Mouse (Mus musculus) lung, postnatal 25 days (tissue): ENCODE measurements around the gene Scd4.
A peak's percentile ranks its signal among the peaks of the same experiment; 100 is the strongest.
"Not testable (repeated sequence)": the region's sequence is repeated elsewhere in the genome, so short reads cannot be mapped to it uniquely, and the experiment has no call there.

Experiments used
- DNase-seq: peaks from one replicate; pipeline ENCODE4 v3.0.0; 2022; ENCODE audit warnings: low spot score

Scd4 gene

DNA sequence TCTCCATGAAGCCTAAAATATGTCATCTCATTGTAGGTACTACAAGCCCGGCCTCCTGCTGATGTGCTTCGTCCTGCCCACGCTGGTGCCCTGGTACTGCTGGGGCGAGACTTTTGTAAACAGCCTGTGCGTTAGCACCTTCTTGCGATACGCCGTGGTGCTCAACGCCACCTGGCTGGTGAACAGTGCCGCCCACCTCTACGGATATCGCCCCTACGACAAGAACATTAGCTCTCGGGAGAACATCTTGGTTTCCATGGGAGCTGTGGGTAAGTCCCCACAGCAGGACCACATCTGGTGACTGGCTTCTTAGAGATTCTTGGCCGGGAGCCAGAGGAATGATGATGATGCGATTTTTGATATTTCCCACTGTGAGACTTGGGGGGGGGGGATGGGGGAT, 31.7 kb upstream of the Scd4 start:
- DNase-seq: no peak

DNA sequence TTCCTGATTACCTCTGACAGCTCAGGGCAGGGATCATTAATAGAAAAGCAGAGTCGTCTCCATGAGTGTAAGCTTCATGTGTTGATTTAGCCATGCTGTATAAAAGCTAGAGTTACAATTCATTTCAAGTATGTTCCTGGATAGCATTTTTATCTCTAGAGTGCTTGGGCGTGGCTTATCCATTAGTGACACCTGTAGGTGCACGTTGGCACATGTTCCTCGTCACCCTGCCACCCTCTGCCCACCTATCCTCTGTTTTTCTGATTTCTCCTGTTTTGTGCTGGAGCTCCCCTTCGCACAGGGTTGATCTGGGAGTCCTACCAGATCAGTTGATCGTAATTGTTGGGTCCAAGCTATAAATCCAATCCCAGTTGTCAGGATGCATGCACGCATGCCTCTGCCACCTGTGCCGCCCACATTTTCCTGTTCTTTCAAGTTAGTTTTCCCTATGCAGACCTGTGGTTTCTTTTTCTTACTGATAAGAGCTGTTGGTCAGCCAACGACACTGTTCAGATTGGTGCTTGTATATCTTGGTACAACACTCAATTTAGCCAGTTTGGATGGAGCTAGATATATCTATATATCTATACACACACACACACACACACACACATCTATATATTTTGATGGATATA, 31.1 kb upstream of the Scd4 start:
- no peak for DNase-seq

DNA sequence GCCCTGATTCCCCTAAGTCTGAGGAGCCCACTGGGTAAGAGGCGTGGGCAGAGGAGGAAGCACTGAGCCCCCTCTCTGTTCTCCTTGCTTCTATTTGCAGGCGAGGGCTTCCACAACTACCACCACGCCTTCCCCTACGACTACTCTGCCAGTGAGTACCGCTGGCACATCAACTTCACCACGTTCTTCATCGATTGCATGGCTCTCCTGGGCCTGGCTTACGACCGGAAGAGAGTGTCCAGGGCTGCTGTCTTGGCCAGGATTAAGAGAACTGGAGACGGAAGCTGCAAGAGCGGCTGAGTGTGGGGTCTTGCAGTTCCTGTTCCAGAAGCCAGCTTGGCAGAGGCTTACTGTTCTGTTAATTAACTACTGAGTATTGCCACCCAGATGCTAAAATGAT, 30.0 kb upstream of the Scd4 start:
- DNase-seq: no peak

DNA sequence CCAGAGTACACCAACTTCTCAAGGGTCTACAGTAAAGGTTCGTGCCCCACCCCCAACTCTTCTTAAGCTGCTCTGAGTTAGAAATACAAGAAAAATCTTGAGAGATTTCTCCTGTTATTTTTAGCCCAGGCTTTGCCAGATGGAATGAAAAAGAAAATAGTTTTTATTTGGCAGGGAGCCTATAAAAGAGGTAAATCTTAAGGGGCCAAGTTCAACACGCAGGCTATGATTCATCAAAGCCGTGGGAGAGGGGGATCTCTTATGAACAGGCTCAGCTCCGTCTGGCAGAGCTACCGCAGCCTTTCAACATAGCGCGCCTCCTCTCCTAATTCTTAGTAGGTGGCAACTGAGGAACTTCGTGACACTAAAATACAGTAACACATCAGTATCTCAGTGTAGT, 29.4 kb upstream of the Scd4 start:
- no peak for DNase-seq

DNA sequence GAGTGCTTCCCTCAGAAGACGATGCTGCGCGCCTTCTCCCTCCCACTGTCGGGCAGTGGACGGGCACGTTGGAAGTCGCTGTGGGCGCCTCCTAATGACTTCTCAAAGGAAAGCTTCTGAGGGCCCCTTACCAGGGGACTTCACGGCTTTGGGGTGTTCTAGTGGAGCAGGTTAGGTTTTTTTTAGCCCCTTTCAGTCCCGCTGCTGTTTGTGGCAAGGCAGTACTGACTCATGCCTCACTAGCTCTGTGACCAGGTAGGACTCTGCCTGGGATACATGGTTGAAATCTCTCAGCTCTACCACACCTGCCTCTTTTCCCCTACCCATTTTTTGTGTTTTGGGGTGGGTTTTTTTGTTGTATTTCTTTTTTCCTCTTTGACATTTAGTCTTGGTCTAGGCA, 28.5 kb upstream of the Scd4 start:
- DNase-seq: no peak

DNA sequence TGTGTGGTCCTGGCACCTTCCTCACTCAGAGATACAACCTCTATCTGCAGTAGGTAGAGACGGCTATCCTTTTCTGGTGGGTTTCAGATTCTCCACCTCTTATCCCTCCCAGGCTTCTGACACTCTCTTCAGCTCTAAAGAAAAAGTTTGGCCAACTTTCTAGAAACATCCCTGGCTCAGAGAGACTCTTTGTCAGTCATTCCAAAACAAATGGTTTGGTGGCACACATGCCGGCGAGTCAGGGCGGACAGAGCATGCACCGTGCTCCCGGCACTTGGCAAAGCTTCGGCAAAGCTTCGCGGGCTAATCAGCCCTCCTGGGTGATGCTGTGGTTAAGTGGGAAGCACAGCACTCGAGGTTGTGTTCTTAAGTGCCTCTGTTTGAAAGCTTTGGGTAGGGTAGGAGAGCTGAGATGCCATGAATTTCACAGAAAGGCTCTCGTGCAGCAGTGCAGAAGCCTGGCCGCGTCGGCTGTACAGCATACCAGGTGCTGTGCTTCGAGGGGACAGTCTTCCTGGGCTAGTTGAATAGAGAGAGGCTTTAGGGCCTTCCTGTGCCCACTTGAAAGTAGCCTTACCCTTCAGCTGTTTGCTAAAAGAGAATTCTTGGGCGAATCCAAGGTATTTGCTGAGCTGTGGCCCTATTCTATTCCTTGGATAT, 27.9 kb upstream of the Scd4 start:
- DNase-seq: no peak

DNA sequence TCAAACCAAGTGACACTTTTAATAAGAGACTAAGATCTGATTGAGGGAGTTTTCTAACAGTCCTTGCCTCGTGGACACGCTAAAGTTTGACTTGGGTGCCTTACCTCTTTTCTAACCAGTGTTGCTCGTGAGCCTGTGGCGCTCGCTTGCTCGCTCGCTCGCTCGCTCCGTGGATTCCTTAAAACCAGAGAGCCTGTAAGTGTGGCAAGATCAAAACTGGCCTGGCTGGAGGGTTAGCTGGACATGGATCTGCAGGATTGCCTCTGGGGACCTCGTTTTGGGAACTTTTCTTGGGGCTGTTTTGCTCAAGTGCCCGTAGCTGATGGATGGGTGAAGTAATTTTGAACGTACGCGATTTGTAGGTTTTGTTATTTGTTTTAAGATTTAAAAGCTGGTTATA, 27.2 kb upstream of the Scd4 start:
- no peak for DNase-seq

DNA sequence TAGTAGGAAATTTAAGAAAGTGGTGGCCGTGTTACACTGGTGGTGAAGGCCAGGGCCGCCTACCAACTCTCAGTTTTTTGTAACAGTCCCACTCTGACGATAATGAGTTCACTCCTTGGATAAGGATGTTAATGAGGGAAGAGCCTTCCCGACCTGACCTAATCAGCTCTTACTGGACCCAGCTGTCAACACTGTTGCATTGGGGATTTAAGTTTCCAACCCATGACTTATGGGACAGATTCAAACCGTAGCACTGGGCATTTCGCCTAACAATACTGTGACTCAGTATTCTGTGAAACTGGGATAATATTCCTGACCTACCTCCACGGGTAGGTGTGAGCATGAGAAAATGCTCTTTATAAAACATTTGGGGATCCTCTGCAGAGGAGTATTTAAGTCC, 26.7 kb upstream of the Scd4 start:
- no peak for DNase-seq

DNA sequence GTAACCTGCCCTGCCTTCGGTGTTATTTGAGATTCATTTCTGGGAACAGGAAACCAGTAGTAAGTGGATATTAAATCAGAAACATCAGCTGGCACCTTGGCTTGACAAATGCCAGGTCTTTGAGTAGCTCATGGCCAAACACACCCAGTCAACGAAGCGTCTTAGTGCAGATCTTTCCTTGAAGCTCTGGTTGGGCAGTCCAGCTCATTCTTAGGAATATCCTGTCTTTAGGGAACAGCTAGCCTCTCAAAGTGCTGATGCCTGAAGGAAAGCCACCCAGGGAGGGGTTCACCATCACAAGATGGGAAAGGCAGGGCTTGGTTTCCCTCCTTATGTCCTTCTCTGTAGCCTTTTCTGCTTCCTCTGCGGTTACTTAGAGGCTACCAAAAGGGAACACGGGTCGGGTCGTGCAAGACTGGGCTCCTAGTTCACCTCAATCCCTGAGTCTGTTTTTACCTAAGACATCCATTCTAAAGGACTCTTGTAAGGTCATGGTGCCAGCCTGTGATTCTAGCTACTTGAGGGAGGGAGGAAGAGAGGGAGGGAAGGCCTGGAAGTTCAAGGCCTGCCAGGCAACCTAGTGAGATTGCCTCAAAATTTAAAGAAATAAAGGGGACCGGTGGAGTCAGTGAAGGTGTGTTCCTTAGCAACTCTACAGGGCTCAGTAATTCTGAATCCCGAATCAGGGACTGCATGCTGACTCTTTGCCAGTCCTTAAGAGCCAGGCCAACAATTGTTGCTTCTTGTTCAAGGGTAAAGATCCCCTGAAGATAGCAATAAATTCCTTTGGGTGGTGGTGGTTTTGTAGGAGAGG, 25.6 kb upstream of the Scd4 start:
- no peak for DNase-seq

DNA sequence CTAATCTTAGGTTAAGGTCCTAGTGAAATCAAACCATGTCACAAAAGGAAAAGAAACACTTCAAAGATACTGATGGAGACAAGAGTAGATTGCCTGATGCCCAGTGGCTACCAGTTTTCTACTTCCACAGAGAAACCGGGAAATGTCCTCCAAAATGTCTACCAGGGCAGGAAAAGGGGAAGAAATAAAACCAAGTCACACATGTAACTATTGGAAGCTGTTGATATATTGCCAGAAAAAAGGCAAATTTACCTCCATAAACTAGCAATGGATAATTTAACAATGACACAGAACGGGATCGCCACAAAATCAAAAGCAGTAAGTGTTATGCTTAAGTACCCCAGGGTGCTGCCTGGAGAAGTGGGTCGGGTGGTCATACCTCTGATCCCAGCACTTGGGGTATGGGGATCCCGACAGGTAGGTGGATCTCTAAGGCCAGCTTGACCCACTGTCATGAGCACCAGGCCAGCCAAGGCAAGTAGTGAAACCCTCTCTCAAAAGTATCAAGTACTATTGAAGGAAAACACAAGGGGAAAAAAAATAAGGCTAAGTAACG, 24.9 kb upstream of the Scd4 start:
- DNase-seq: no peak

DNA sequence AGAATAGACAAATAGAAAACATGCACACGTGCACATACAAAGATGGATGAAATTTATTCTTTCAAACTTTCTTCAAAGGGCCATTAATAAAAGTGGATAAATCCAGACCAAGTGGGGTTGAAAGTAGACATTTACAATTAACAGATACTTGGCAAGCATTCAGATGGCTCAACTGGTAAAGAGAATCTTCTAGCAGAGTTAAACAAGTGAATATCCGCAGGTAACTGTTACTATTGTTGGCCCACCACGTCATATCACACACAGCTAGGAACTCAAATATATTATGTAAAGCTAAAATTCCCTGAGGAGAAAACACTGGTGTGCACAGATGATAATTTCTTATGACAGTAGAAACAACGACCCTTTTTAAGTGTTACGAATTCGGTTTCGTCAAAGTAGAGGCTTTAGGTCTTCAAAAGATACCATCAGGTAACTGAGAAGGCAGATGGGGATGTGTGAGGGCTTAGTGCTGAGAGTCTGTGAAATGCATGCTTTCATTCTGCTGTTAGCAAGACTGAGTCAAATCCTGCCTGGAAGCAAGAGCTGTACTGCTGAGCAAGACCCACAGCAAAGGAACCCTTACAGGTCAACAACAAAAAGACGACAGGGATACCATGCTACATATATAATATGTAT, 24.2 kb upstream of the Scd4 start:
- DNase-seq: no peak

DNA sequence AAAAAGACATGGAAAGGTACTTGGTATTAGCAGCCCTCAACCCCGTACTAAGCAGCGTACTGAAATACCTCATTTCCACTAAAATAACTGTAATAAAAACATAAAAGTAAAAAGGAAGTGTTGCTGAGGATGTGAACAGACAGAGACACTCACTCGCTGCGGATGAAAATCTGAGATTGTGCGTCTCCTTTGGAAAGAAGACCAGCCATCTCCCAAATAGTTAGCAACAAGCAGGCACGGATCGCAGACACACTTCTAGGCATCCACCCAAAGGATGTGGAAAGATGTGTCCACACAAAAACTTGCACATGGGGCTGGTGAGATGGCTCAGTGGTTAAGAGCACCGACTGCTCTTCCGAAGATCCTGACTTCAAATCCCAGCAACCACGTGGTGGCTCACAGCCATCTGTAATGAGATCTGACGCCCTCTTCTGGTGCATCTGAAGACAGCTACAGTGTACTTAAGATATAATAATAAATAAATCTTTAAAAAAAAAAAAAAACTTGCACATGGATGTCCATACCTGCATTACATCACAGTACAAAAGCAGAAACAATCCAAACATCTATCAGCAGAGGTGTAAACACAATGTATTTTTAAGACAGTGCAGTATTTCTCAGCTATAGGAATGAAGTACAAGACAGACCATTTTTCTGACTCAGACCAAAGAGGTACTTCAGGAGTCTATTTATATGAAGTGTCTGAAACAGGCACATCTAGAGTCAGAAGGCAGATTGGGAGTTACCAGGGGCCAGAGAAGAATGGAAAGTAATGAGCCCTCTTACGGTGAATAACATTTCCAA, 23.3 kb upstream of the Scd4 start:
- DNase-seq: no peak

DNA sequence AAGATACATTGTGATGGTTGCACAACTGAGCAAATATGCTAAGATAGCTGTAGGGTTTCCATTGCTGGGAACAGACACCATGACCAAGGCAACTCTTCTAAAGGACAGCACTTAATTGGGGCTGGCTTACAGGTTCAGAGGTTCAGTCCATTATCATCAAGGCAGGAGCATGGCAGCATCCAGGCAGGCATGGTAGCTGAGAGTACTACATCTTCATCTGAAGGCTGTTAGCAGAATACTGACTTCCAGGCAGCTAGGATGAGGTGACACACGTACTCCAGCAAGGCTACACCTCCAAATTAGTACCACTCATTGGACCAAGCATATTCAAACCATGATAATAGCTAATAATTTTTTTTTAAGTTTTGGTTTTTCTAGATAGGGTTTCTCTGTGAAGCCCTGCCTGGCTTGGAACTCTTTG, 22.7 kb upstream of the Scd4 start:
- DNase-seq: not testable (repeated sequence)

DNA sequence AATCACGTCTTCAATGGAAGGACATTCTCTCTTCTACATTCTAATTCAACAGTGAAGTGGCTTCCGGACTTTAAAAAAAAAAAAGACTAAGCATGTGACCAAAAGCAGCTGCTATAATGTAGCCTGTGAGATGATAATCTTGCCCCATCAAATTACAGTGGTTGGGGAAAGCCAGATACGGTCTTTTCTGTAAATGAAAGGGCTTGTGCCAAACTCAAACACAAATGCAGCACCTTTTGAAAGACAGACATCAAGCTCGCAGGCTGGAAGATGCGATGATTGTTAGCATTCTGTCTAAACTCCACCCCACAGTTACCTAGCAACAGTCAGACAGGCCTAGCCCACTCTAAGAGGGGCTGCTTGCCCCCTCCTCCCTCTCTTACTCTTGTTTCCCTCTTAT, 22.1 kb upstream of the Scd4 start:
- DNase-seq: no peak

DNA sequence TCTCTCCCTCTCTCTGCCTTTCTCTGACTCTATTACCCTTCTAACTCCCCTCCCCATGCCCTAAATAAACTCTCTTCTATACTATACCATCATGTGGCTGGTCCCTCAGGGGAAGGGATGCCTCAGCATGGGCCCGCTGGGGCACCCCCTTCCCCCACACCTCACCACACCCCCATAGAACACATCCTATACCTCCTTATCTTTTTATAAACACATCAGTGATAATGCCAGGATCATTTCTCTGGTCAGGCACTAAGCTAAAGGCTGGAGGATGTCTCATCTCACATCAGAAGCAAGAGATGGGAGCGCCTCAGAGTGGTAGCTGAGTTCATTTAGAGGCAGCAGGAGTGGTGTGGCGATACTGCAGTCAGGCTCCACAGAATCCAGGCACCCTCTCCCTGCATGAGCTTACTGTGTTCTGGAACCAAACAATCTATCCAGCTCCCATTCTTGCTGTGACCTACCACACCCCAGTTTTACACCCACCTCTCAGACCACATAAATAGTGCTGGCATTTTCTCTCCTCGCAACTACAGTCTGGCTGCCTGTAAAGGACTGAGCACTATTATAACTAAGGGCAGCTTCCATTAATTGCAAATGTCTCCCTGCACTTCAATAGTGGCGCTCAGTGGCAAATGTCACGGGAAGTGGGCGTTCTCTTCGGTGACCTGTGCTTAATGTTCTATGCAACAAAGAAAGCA, 21.4 kb upstream of the Scd4 start:
- DNase-seq: no peak

DNA sequence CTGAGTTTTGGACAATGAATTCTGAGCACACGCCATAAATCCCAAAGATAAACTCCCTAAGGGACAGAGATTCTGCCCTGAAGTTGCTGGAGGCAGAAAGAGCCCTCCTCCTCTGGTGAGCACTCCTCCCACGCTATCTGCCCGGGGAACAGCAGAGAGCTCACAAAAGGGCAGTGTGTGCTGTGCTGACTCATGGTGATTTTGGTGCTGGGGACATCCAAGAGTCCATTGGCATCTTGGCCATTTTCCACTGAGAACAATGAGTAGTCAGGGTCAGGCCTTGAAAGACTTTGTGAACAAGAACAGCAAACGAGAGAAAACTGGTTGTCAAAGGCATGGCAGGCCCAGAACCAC, 20.9 kb upstream of the Scd4 start:
- no peak for DNase-seq

DNA sequence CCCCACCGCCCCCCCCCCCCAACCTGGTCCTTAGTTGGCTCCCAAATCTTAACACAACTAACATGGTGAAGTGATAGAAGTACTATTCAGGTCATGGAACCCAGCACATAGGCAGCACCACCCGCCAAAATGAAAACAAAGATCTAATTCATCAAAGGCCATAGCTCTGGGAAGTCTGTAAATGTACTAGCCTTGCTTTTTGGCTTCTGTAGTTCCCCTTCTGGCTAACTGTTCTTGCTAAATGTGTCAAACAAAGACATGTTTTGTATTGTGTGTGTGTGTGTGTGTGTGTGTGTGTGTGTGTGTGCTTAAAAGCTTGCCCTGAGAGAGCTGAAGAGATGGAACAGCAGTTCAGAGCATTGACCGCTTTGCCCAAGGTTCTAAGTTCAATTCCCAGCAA, 19.8 kb upstream of the Scd4 start:
- no peak for DNase-seq

DNA sequence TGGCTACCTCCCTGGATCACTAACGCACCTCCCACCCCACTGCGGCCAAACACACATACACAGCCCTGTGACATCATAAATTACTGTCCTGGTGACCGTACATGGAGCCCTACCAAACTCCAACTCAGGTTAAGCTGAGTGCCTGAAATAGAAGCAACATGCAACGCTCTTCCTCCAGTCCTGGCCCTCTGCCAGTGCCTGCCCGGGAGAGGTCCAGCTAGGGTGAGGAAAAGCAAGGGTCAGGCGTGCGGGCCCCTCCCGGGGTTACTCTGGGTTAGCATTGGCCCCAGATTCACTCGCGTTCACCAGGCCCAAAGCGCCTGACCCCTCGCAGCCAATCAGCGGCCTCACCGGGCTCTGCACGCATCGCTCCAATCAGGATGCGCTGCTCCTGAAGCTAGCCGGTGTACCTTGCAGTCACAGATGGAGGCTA, 18.5 kb upstream of the Scd4 start:
- DNase-seq: peak; percentile 84

DNA sequence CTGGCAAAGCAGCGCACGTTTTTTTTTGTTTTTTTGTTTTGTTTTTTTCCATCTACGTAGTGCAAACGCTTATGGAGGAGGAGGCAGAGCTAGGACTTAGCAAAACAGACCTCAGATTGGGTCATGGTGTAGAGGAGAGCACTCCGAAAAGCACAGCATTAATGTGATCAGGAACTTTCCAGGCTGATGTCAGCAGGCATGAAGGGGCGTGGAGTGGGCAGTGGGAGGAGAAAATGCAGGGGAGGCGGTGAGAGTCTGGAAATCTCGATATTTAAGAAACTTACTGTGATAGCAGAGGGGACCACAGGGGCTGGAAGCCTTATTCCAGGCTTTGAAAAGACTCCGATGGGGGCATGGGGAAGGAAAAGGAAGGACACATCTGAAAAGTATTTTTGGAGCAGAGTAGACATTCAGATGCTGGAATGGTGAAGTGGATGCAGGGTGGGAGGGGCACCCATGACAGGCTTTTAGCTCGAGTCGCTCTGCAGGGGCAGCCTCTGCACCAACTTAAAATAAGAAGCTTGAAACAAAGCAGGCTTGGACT, 17.9 kb upstream of the Scd4 start:
- peak; percentile 46 for DNase-seq

DNA sequence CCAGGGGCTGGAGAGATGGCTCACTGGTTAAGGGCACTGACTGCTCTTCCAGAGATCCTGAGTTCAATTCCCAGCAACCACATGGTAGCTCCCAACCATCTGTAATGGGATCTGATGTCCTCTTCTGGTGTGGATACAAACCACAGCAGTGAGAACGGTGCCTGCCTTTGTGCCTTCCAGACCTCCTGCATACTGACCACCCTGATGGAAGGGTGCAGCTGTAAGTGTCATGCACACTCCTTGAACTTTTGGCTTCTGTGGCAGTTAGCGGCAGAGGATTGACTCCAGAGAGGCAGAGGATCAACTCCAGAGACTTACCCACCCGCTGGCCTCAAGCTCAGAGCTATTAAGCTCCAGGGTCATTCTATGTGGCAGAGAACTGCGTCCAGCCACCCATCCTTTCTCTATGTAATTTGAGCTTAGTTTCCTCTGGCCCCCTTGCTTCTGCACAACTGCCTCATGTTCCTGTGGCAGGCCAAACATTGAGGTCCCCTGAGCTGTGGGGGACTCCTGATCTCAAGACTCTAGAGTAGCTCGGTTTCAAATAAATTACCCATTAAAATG, 16.1 kb upstream of the Scd4 start:
- no peak for DNase-seq

DNA sequence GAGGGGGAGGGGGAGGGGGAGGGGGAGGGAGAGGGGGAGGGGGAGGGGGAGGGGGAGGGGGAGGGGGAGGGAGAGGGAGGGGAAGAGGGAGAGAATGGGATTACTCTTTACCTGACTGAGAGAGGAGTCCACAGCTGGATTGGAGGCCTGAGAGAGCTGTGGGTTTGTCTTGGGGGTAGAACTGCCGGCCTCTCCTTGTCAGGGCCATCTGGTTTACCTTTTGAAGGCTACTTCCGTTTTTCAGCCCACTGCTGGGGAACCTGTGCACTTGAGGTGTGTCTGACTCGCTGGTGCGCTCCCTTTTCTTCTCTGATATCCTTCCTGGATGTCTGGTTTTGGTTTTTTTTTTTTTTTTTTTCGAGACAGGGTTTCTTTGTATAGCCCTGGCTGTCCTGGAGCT, 15.5 kb upstream of the Scd4 start:
- no peak for DNase-seq
